Mouse (Mus musculus): ENCODE measurements around the gene Ifi209. TPM values are rescaled to one million over a fixed set of nuclear protein-coding genes. Genes with fewer than 3 reads are reported as not detected.
"Not testable (repeated sequence)": the region's sequence is repeated elsewhere in the genome, so short reads cannot be mapped to it uniquely, and the experiment has no call there.

Gene Ifi209
- total RNA-seq (2015; ENCODE audit: low replicate concordance): 29.6 and 30.6 TPM in 2 replicates
- 14.1 and 46.1 TPM in 2 replicates for total RNA-seq (2017; ENCODE audit: low replicate concordance)

DNA sequence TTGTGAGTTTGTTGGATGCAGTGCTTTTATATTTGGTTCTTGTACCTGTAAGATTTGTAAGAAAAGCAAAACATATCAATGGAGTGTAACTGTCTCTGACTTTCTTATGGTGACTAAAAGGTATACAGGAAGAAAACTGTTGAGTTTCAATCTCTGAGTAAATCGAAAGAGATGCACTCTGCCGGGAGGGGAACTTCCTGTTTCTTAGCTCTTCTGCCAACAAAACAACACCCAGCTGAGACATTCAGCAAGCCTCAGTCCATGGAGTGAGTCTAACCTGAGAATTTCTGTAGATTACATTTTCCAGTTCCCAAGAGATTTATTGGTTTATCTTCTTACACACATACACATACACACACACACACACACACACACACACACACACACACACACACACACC lies at the start of gene Ifi209:
Gene Ifi209, plus strand, starts transcription at position 296 of the 400 bp plus-strand sequence.
- not testable (repeated sequence) for ATAC-seq (replicated peaks; ENCODE audit: low FRiP score, poor library complexity, severe bottlenecking)

DNA sequence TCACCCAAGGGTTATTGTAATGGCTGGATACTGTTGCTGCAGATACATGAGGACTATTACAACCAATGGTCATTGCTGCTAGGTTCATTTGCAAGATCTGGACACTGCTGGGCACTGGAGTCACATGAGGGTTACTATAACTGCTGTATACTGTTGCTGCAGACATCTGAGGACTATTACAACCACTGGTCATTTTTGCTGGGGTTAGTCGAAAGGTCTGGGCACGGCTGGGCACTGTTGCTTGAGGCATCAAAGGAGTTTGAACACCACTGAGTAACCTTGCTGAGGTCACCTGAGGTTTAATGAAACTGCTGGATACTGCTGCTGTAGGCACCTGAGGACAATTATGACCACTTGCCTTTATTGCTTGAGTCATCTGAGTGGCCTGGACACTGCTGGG lies 41.0 kb upstream of the Ifi209 start:
- ATAC-seq (replicated peaks; ENCODE audit: low FRiP score, poor library complexity, severe bottlenecking): not testable (repeated sequence)

DNA sequence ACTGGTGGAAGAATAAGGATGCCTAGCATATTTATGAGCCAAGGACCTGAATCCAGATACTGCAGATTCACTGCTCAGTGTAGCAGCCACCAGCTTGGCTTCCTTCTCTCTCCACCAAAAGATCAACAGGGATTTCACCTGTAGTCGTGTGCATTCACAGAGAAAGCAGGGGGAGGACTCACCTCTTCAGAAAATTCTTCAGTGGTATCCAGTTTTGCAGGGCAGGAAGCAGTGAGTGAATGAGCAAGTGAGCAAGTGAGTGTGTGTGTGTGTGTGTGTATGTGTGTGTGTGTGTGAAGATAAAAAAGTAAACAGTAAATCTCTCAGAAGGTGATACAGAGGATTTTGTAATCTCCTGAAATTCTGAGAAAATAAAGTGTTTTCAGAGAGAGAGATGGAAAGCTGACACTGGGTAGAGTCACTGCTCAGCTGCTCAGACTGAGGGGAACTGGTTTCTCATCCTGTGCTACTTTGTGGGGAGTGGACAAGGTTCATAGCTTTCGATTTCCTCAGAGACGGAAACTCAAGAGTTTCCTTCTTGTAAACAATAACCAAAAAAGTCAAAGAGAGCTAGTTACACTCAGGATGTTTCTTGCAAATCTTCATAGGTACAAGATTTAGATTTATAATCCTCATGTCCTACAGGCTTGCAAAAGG lies 31.8 kb upstream of the Ifi209 start, which contains the start of gene Ifi213:
Gene Ifi213, minus strand, starts transcription at position 437 of the 657 bp plus-strand sequence.
- ATAC-seq (replicated peaks; ENCODE audit: low FRiP score, poor library complexity, severe bottlenecking): not testable (repeated sequence)

DNA sequence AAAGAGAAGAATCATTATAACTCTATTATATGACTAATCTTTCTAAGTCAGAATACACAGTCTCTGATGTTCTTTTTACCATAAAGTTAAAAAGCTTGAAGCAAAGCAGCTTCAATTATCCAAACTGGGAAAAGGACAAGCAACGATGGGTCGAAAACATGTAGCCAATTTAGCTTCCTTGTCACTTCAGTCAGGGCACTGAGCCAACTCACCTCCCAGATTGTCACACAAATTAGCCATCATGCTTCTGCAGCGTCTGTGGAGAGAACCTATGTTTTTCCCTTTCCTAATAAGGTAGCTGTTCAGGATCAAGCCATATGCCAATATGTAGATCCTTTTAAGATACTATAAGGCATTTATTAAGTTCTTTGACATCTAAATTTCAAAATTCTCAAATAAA lies 20.4 kb upstream of the Ifi209 start:
- ATAC-seq (replicated peaks; ENCODE audit: low FRiP score, poor library complexity, severe bottlenecking): not testable (repeated sequence)

DNA sequence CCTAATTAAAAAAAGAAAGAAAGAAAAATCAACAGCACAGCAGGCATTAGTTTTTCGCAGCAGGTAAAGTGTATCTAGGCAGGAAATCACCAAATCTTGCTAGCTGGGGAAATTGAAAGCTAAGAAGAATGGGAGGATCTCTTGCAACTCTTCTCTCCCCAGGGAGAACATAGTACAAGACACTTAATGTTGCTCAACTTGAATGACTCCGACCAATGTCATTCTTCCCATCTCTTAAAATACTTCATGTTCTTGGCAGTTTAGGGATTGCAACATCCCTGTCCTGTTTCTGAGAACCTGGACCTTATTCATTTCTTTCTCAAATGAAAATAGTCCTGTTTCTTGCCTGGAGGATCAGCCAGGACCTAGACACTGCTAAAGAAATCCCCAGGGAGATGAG lies 8.5 kb upstream of the Ifi209 start:
- ATAC-seq (replicated peaks; ENCODE audit: low FRiP score, poor library complexity, severe bottlenecking): not testable (repeated sequence)

DNA sequence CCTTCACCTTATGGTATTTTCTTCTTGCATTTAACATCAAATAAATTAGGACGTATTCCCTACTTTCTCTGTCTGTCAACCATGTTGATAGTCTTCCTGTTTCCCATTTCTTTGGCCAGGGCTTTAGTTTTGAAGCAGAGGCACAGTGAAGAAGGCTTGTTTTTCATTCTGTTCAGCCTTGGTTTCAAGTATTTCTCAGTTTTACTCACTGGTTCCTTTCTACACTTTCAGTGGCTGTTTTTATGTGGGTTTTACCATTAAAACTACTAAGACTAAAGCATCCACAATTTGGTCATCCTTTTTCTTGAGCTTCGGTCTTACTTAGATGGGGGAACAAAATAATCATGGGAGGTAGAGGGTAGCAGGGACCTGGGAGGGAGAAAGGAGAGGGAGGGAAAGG lies 6.7 kb upstream of the Ifi209 start:
- ATAC-seq (replicated peaks; ENCODE audit: low FRiP score, poor library complexity, severe bottlenecking): no peak

DNA sequence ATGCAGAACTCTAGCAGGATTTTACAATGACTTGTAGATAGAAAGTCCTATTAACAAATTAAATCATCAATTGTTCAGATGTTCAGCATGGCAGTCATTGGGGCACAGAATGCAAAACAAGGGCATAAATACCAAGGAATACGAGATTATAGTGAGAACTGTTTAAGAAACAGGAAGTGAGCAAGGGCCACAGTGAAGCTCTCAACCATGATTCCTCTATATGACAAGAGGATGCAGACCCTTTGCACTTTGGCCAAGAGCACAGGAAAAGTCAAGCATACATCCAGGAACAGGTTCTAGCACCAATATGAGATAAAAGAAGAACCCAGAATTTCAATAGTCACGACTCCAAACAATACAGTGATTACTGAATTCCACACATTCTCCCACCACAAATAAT lies 4.0 kb upstream of the Ifi209 start:
- no peak for ATAC-seq (replicated peaks; ENCODE audit: low FRiP score, poor library complexity, severe bottlenecking)

DNA sequence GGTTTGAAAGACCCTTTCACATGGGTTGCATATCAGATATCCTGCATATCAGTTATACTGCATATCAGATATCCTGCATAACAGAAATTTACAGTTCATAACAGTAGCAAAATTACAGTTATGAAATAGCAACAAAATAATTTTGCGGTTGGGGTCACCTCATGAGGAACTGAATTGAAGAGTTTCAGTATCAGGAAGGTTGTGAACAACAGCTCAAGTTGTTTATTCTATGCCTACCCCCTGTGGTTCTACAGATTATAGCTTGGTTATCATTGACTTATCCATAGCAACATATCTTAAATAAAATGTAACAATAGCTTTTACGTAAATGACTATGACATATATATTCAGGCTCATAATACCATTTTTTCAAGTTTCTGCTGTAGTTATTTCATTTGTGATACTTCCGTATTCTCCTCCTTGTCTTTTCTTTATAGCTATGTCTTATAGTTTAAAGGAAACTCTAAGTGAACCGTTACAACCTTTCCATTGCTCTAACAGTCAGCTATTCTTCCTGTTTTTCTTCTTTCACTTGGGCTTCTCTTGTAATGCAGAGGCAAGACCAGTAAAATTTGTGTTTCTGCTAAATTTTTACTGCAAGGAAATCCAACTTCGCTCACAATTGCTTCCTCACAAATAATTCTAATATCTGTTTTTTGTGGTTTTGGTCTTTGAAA lies 3.4 kb downstream of the Ifi209 start:
- no peak for ATAC-seq (replicated peaks; ENCODE audit: low FRiP score, poor library complexity, severe bottlenecking)

DNA sequence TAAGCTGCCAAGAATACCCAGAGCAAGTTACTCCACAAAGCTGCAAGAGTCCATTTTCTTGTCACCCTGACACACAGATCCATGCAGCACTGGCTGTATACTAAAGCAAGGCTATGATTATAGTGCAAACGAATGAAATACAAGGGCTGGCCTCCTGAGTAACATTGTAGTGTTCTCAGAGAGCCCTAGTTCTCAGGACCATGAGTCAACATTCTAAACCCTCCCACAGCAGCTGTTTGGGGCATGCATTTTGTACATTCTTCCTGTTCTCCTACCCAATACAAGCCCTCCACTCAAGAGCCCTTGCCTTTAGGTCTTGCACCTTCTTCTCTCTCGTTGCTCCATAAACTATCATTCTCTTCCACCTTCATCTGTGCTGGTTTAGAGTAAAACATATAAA lies 14.7 kb downstream of the Ifi209 start:
- ATAC-seq (replicated peaks; ENCODE audit: low FRiP score, poor library complexity, severe bottlenecking): no peak

DNA sequence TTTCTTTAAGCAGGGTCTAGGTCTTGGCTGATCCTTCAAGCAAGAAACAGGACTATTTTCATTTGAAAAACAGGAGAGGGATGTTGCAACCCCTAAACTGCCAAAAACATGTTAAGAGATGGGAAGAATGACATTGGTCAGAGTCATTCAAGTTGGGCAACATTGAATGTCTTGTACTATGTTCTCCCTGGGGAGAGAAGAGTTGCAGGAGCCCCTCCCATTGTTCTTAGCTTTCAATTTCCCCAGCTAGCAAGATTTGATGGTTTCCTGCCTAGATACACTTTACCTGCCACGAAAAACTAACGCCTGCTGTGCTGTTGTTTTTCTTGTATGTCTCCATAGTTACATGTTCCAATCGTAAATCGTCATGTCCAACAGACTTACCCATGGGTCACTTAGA lies 27.3 kb downstream of the Ifi209 start:
- ATAC-seq (replicated peaks; ENCODE audit: low FRiP score, poor library complexity, severe bottlenecking): no peak

DNA sequence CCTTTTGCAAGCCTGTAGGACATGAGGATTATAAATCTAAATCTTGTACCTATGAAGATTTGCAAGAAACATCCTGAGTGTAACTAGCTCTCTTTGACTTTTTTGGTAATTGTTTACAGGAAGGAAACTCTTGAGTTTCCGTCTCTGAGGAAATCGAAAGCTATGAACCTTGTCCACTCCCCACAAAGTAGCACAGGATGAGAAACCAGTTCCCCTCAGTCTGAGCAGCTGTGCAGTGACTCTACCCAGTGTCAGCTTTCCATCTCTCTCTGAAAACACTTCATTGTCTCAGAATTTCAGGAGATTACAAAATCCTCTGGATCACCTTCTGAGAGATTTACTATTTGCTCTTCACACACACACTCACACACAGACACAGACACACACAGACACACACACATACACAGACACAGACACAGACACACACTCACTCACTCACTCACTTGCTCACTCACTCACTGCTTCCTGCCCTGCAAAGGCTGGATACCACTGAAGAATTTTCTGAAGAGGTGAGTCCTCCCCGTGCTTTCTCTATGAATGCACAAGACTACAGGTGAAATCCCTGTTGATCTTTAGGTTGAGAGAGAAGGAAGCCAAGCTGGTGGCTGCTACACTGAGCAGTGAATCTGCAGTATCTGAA lies 42.9 kb downstream of the Ifi209 start, which contains the start of gene Ifi208:
Gene Ifi208, plus strand, starts transcription at position 218 of the 640 bp plus-strand sequence.
- not testable (repeated sequence) for ATAC-seq (replicated peaks; ENCODE audit: low FRiP score, poor library complexity, severe bottlenecking)

DNA sequence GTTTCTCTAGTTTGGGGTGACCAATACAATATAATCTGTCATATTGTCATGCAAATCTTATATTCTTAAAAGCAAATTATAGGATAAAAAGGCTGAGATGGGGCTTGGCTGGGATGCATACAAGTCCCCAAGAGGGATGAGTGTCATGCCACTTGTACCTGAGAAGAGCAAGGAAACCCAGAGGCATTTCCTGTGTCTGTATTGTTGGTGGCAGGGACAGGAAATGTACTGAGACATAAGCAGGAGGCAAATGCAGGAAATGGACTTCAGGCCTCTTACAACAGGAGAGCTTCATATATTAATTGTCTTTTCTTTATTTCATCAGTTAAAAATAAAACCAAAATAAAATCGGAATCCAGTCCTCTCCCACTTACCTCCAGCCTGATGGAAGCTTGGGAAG lies 47.9 kb downstream of the Ifi209 start:
- not testable (repeated sequence) for ATAC-seq (replicated peaks; ENCODE audit: low FRiP score, poor library complexity, severe bottlenecking)

DNA sequence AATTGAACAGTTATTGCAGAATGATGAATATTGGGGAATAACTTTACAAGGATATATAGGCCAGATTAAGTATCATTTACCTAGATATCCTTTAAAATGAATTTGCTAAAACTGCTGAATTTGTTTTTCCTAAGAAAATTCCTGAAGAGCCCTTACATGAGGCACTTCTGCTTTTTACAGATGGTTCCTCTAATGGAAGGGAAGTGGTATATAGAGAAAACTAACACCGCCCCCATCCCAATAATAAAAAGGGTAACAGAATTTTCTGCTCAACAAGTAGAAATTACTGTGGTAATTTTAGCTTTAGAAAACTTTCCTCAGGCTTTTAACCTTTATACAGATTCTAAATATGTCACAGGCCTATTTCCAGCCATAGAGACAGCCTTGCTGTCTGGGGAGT lies 63.6 kb downstream of the Ifi209 start:
- no peak for ATAC-seq (replicated peaks; ENCODE audit: low FRiP score, poor library complexity, severe bottlenecking)

Other genes with a start within 250 kb of the Ifi209 start
- 2.5 and 10.5 TPM in 2 replicates for gene Ifi206, start 139.9 kb upstream of the Ifi209 start, total RNA-seq (2015; ENCODE audit: low replicate concordance)
- gene Ifi206, start 139.9 kb upstream of the Ifi209 start, total RNA-seq (2017; ENCODE audit: low replicate concordance): 0.08 and 1.0 TPM in 2 replicates
- 2.1 TPM in 1 of 2 replicates, not detected in the other for gene Ifi214, start 95.0 kb upstream of the Ifi209 start, total RNA-seq (2015; ENCODE audit: low replicate concordance)
- 0.77 TPM in 1 of 2 replicates, not detected in the other for gene Ifi214, start 95.0 kb upstream of the Ifi209 start, total RNA-seq (2017; ENCODE audit: low replicate concordance)
- gene Ifi213, start 31.6 kb upstream of the Ifi209 start, total RNA-seq (2015; ENCODE audit: low replicate concordance): 8.6 and 10.1 TPM in 2 replicates
- 2.3 and 3.9 TPM in 2 replicates for gene Ifi213, start 31.6 kb upstream of the Ifi209 start, total RNA-seq (2017; ENCODE audit: low replicate concordance)
- gene Ifi208, start 42.8 kb downstream of the Ifi209 start, total RNA-seq (2015; ENCODE audit: low replicate concordance): 1.3 TPM in 1 of 2 replicates, not detected in the other
- not detected in 2 replicates for gene Ifi208, start 42.8 kb downstream of the Ifi209 start, total RNA-seq (2017; ENCODE audit: low replicate concordance)
- 8.6 and 12.6 TPM in 2 replicates for gene Ifi207, start 110.8 kb downstream of the Ifi209 start, total RNA-seq (2015; ENCODE audit: low replicate concordance)
- 2.4 and 2.7 TPM in 2 replicates for gene Ifi207, start 110.8 kb downstream of the Ifi209 start, total RNA-seq (2017; ENCODE audit: low replicate concordance)
- 5.4 and 9.7 TPM in 2 replicates for gene Ifi204, start 136.0 kb downstream of the Ifi209 start, total RNA-seq (2015; ENCODE audit: low replicate concordance)
- 10.1 and 13.5 TPM in 2 replicates for gene Ifi204, start 136.0 kb downstream of the Ifi209 start, total RNA-seq (2017; ENCODE audit: low replicate concordance)